Mouse (Mus musculus): ENCODE measurements around the gene Nr2c2. TPM values are rescaled to one million over a fixed set of nuclear protein-coding genes. Genes with fewer than 3 reads are reported as not detected.

Nr2c2 gene
- 11.7 and 11.8 TPM in 2 replicates for polyA plus RNA-seq (2016; fragmentation: Nextera tagmentation; extraction: Ambion mirVana)

DNA sequence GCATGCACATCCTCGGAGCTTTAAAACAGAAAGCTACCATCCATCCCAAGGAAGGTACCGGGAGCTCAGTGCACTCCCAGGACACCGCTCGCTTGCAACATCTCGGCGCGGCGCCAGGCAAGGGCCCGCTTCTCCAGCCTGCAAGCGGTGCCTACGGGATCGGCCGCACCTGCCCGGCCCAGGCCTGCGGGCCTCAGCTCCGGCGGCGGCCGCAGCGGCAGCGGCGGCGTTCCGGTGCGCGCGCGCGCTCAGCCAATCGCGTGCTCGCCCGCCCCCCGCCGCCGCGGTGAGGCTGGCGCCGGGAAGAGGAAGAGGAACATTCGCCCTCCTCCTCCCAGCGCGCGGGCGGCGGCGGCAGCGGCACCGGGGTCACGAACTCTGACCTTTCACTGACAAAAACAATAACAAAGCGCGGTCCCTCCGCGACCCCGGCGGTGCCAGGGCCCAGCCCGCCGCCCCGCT lies at the start of gene Nr2c2:
Gene Nr2c2 (plus strand): TSS at position 261 of the 462 bp plus-strand sequence.
- Histone ChIP-seq H3K27me3 (replicated peaks) (no peaks in the 10 kb centered on the region), H3K36me3 (no peaks in the 10 kb centered on the region), H3K4me2 (peak within 1 kb of the TSS; percentile 91), H3K9ac (peak within 1 kb of the TSS; percentile 99), H3K27ac (peak within 1 kb of the TSS; percentile 99), H3K4me1 (peaks cover 48% of the 10 kb centered on the region), H3K4me3 (peak within 1 kb of the TSS; percentile 99), H3K9me3 (replicated peaks) (no peaks in the 10 kb centered on the region)
- peak; percentile 42 for ATAC-seq
- WGBS (ENCODE audit: insufficient replicate concordance), result under 1% methylated on average over 58 of the region's 58 CpGs

DNA sequence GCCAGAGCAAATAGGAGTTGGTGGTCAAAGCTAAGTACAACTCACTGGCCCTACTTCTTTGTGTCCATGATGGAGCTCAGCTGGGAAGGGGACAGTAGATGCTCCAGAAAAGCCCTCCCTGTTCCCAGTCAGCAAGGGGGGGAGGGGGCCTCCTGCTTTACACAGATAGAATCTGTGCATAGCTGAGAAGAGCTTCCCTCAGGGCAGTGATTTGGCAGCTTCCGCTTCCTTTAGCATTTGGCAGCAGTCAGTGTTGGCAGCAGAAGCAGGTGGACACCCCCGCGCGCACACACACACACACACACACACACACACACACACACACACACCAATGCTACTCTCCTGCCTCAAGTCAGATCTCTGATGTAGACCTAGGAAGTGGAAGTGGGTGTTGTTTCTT lies 49.1 kb upstream of the Nr2c2 start:
- peaks cover 27% of the 10 kb centered on the region for H3K27me3 ChIP-seq (replicated peaks)
- 79% methylated on average over 4 of the region's 4 CpGs for WGBS (ENCODE audit: insufficient replicate concordance)
- no peak overlapping the region for H3K9ac ChIP-seq
- H3K4me3 ChIP-seq, result no peak overlapping the region
- no peaks in the 10 kb centered on the region for H3K36me3 ChIP-seq
- no peaks in the 10 kb centered on the region for H3K9me3 ChIP-seq (replicated peaks)
- H3K27ac ChIP-seq, result no peak overlapping the region
- no peak overlapping the region for H3K4me2 ChIP-seq
- ATAC-seq, result no peak
- peaks cover 9% of the 10 kb centered on the region for H3K4me1 ChIP-seq

DNA sequence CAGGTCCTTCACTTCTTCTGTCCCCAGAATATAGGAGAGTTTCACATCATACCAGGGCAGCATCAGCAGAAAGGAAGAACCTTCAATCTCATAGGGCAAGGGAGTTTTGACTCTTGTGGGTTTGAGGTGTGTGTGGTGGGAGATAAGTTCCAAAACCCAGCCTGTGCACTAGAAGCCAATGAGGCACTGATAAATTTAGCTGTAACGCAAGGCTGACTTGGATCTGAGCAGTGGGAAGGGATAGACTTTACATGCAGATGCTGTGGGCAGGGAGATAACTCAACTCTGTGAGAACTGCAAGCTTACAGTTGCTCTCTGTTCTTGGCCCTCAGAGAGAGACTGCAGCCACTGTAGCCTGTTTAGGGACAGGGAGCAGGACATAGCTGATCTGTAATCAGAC lies 48.3 kb upstream of the Nr2c2 start:
- H3K27ac ChIP-seq, result no peak overlapping the region
- 27% methylated on average over 1 of the region's 1 CpGs for WGBS (ENCODE audit: insufficient replicate concordance)
- peaks cover 27% of the 10 kb centered on the region for H3K27me3 ChIP-seq (replicated peaks)
- ATAC-seq, result peak; percentile 67
- H3K4me1 ChIP-seq, result peaks cover 9% of the 10 kb centered on the region
- no peaks in the 10 kb centered on the region for H3K36me3 ChIP-seq
- H3K9ac ChIP-seq, result no peak overlapping the region
- H3K4me3 ChIP-seq, result no peak overlapping the region
- H3K4me2 ChIP-seq, result no peak overlapping the region
- no peaks in the 10 kb centered on the region for H3K9me3 ChIP-seq (replicated peaks)

DNA sequence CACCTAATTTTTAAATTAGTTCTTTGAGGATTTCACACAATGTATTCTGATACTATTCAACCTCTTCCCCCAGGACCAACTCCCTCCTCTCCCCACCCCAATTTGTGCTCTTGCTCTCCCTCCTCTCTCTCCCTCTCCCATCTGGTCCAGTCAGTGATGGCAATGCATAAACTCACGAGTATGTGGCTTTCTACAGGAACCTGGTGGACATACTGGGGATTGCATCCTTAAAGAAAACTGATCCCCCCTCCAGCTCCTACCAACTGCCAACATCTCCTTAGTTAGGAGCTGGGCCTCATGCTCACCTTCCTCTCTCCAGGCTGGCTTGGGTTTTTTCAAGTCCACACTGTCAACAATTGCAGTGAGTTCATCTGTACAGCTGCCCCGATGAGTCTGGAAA lies 33.4 kb upstream of the Nr2c2 start:
- Histone ChIP-seq H3K27ac (no peak overlapping the region), H3K4me3 (no peak overlapping the region), H3K4me1 (no peaks in the 10 kb centered on the region), H3K9me3 (replicated peaks) (no peaks in the 10 kb centered on the region), H3K4me2 (no peak overlapping the region), H3K9ac (no peak overlapping the region), H3K27me3 (replicated peaks) (no peaks in the 10 kb centered on the region), H3K36me3 (no peaks in the 10 kb centered on the region)
- WGBS (ENCODE audit: insufficient replicate concordance), result 47% methylated on average over 2 of the region's 2 CpGs
- ATAC-seq, result no peak

DNA sequence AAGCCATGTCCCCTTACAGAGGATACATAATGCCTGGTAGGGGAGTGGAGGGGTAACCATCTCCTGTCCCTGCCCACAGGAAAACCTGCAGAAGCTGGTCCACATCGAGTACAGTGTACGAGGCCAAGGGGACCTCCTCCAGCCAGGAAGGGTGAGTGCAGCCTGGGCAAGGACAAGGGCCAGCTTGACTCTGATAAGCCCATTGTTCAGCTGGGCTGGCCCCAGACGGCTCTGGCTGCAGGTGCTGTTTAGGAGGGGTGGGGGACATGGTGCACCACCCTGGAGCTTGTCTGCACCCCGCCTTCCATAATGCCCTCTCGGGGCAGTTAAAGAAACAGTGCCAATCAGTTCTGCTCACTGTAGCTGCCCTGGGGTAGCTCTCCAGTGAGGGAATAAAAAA lies 29.5 kb upstream of the Nr2c2 start:
- Histone ChIP-seq H3K4me3 (no peak overlapping the region), H3K9me3 (replicated peaks) (no peaks in the 10 kb centered on the region), H3K9ac (no peak overlapping the region), H3K4me1 (no peaks in the 10 kb centered on the region), H3K27me3 (replicated peaks) (no peaks in the 10 kb centered on the region), H3K36me3 (no peaks in the 10 kb centered on the region), H3K27ac (no peak overlapping the region), H3K4me2 (no peak overlapping the region)
- no peak for ATAC-seq
- 50% methylated on average over 5 of the region's 5 CpGs for WGBS (ENCODE audit: insufficient replicate concordance)

DNA sequence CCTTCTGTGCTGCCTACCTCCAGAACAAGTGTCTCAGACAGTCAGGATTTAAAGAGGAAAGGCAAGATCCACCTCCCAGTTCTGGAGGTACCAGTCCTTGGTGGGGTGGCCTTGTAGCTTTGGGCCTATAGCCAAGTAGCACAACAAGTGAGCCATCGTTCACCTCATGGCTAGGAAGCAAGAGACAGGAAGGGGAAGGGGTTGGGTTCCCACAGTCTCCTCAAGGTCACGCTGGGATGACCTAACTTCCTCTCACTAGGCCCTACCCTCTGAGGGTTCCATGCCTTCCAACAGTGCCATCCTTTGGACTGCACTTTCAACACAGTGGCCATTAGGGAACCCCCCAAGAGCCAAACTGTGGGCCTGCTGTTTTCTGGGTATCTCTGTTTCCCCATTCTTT lies 27.7 kb upstream of the Nr2c2 start:
- WGBS (ENCODE audit: insufficient replicate concordance), result 42% methylated on average over 2 of the region's 2 CpGs
- Histone ChIP-seq H3K4me3 (no peak overlapping the region), H3K4me2 (no peak overlapping the region), H3K27me3 (replicated peaks) (no peaks in the 10 kb centered on the region), H3K27ac (no peak overlapping the region), H3K4me1 (no peaks in the 10 kb centered on the region), H3K9ac (no peak overlapping the region), H3K9me3 (replicated peaks) (no peaks in the 10 kb centered on the region), H3K36me3 (no peaks in the 10 kb centered on the region)
- ATAC-seq, result no peak

DNA sequence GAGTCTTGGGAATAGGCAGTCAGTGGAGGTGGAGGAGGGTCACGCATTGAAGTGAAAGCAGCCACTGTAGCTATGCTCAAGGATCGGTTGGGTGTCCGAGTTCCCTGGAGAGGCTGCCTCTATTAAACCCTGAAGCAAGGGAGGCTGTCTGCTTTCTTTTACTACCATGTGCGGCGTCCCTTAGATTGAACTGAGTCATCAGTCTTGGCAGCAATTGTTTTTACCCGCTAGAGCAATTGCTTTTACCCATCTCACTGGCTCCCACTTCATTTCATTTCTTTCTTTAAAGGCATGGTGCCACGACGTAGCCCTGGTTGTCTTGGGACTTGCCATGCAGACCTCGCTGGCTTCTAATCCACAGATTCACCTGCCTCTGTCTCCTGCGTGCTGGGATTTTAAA lies 27.1 kb upstream of the Nr2c2 start:
- Histone ChIP-seq H3K9me3 (replicated peaks) (no peaks in the 10 kb centered on the region), H3K4me1 (no peaks in the 10 kb centered on the region), H3K4me2 (no peak overlapping the region), H3K36me3 (no peaks in the 10 kb centered on the region), H3K27ac (no peak overlapping the region), H3K4me3 (no peak overlapping the region), H3K27me3 (replicated peaks) (no peaks in the 10 kb centered on the region), H3K9ac (no peak overlapping the region)
- 81% methylated on average over 10 of the region's 10 CpGs for WGBS (ENCODE audit: insufficient replicate concordance)
- ATAC-seq, result no peak

DNA sequence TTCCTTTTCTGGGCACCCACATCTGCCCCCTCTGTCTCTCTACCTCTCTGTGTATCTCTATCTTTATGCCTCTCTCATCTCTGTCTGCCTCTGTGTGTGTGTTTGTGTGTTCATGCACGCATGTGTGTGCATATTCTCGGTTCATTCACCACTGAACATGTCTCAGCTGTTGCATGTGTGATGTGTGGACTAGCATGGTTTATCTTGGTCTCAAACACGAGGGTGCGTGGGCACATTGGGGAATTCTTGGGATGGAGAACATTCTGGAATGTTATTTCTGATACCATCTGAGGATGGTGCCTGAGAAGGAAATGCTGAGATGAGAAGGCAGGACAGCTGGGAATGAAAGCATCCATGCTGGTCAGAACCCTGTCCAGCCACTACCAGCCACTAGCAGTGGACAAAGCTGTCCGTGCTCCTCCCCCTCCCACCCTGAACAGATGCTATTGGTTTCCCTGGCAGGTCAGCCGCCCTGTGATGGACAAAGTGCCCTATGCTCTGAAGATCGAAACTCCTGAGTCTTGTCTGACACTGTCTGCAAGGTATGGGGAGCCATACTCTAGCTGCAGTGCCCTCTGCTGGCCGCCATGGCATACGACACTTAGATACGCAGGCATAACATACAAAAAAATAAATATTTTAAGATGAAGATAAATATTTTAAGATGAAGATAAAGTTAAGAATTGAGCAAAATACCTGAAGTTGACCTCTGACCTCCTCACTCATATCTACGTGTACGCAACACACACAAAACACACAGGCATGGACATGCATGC lies 25.3 kb upstream of the Nr2c2 start:
- WGBS (ENCODE audit: insufficient replicate concordance), result 47% methylated on average over 12 of the region's 12 CpGs
- H3K27me3 ChIP-seq (replicated peaks), result no peaks in the 10 kb centered on the region
- no peaks in the 10 kb centered on the region for H3K4me1 ChIP-seq
- H3K36me3 ChIP-seq, result no peaks in the 10 kb centered on the region
- no peak overlapping the region for H3K9ac ChIP-seq
- no peak overlapping the region for H3K4me2 ChIP-seq
- H3K4me3 ChIP-seq, result no peak overlapping the region
- no peaks in the 10 kb centered on the region for H3K9me3 ChIP-seq (replicated peaks)
- no peak; the same call in 1 of the 2 replicates for ATAC-seq
- no peak overlapping the region for H3K27ac ChIP-seq

DNA sequence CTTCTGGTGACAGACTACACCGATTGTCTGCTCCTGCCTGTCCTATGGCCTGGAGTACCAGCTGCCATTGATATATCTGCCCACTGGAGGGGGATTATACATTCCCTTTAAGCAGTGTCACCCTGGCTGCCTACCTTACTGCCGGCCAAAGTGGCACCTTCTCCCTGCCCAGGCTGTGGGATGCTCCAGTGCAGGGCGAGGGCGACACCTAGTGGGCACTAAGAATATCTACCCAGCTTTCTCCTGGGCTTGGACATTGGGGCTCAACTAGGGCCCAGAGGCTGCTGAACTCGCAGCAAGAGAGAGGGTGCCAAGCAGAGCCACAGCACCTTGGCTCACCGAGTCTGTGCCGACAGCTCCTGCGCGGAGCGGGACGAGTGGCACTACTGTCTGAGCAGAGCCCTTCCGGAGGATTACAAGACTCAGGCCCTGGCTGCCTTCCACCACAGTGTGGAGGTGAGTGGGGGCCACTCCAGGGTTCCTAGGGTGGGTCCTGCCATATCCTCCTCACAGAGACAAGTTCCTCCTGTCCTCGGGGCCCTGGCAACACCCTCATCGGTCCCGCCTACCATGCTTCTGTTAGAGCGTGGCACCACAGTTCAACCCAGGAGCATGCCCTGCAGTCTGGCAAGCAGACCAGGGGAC lies 23.9 kb upstream of the Nr2c2 start:
- Histone ChIP-seq H3K4me3 (no peak overlapping the region), H3K27ac (no peak overlapping the region), H3K27me3 (replicated peaks) (no peaks in the 10 kb centered on the region), H3K9me3 (replicated peaks) (no peaks in the 10 kb centered on the region), H3K9ac (no peak overlapping the region), H3K36me3 (no peaks in the 10 kb centered on the region), H3K4me1 (no peaks in the 10 kb centered on the region), H3K4me2 (no peak overlapping the region)
- WGBS (ENCODE audit: insufficient replicate concordance), result 42% methylated on average over 16 of the region's 16 CpGs
- peak; percentile 62 for ATAC-seq

DNA sequence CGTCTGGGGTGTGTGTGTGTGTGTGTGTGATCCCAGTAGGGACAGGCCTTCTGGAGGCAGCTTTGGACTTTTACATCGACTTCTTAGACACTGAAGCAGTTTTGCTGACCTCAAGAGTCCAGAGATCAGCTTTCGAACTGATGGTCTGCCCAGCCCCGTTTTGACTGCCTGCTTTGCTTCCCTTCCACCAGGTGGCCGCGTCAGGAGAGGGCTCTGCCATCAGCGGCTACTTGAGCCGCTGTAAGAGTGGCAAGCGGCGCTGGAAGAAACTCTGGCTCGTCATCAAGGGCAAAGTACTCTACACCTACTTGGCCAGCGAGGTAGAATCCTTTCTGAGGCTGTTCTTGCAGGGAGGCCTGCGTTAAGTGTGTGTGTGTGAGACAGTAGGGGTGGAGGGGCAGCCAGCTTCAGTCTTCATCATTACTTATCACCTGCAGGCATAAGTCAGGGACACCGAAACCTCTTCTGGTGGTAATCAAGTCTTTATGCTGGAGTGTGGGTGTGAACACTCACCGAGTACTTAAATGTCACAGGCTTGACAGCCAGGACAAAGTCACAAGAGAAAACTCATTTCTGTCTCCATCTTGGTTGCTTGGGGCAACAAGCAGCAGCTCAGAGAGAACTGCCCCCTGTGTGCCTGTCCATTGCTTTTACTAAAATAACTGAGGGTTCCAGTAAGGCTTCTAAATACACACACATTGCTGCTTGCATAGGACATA lies 19.9 kb upstream of the Nr2c2 start:
- no peaks in the 10 kb centered on the region for H3K27me3 ChIP-seq (replicated peaks)
- no peak overlapping the region for H3K27ac ChIP-seq
- H3K4me2 ChIP-seq, result no peak overlapping the region
- H3K9ac ChIP-seq, result no peak overlapping the region
- no peak for ATAC-seq
- H3K9me3 ChIP-seq (replicated peaks), result no peaks in the 10 kb centered on the region
- no peaks in the 10 kb centered on the region for H3K4me1 ChIP-seq
- no peak overlapping the region for H3K4me3 ChIP-seq
- no peaks in the 10 kb centered on the region for H3K36me3 ChIP-seq
- 61% methylated on average over 15 of the region's 15 CpGs for WGBS (ENCODE audit: insufficient replicate concordance)

DNA sequence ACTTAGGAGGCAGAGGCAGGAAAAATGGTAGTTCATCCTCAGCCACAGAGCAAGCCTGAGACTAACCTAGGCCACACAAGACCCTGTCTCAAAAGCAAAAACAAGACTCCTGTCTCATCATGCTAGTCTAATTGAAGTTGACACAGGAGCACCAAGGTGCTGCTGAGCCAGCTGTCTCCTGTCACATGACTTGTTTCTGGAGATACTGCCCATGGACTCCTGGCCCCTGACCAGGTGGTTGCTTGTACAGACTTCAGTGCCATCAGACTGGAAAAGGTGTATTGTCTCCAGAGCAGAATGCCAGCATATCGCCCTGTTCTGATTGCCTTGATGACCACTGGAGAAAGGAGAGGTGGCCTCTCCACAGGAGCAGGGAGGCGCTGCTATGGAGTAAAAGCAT lies 10.5 kb upstream of the Nr2c2 start:
- 75% methylated on average over 2 of the region's 2 CpGs for WGBS (ENCODE audit: insufficient replicate concordance)
- no peaks in the 10 kb centered on the region for H3K36me3 ChIP-seq
- no peak overlapping the region for H3K9ac ChIP-seq
- H3K9me3 ChIP-seq (replicated peaks), result no peaks in the 10 kb centered on the region
- ATAC-seq, result no peak
- no peak overlapping the region for H3K27ac ChIP-seq
- H3K4me1 ChIP-seq, result no peaks in the 10 kb centered on the region
- H3K4me2 ChIP-seq, result no peak overlapping the region
- no peak overlapping the region for H3K4me3 ChIP-seq
- no peaks in the 10 kb centered on the region for H3K27me3 ChIP-seq (replicated peaks)

DNA sequence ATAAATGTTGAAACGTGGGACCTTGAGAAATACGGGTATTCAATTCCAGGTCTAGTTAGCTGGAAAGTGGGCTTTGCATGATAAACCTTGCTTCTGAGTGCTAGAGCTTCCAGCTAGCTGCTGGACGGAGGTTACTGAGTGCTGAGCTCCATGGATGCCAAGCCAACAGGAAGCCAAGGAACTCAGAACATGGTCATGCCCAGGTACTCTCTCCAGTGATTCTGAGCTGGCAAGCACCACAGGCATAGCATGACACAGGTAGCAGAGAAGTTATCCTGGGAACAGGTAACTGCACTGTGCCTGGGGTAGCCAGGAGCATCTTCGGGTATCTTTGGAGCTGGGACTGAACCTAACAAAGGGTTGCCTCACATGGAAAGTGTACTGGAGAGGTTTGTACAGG lies 8.4 kb upstream of the Nr2c2 start:
- H3K9ac ChIP-seq, result no peak overlapping the region
- 67% methylated on average over 4 of the region's 4 CpGs for WGBS (ENCODE audit: insufficient replicate concordance)
- H3K36me3 ChIP-seq, result no peaks in the 10 kb centered on the region
- no peak for ATAC-seq
- no peak overlapping the region for H3K4me2 ChIP-seq
- H3K4me3 ChIP-seq, result no peak overlapping the region
- no peaks in the 10 kb centered on the region for H3K27me3 ChIP-seq (replicated peaks)
- H3K9me3 ChIP-seq (replicated peaks), result no peaks in the 10 kb centered on the region
- no peaks in the 10 kb centered on the region for H3K4me1 ChIP-seq
- H3K27ac ChIP-seq, result no peak overlapping the region
